In the genomic region with DNA sequence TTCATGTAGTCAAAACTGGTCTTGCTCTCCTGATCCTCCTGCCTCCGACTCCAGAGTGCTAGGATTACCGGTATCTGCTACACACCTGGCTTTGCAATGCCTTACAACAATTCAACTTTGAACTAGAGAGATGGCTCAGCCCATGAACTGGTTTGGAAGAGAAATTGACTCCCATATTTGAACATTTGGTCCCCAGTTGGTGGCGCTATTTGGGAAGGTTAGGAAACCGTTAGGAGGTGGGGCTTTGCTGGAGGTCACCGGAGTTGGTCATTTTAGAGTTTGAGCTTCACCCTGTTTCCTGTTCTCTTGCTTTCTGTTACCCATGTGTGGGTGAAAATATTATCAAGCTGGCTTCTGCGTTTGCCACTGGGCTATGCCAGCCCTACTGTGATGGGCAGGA, we compare ENCODE assay signal across 20 mouse cellular contexts. TPM values are rescaled to one million over a fixed set of nuclear protein-coding genes. Genes with fewer than 3 reads are reported as not detected.
DNase-seq lines count a peak whose midpoint lies in the region; ATAC-seq and TF ChIP-seq lines count a peak whose summit lies in the region.
"Had no signal": no experiment of that assay in that cellular context is flagged by ENCODE, and none has a peak within 500 bp of the region (broad histone marks: within the 10 kb centered on the region; RNA-seq: fewer than 3 reads in every experiment).

No protein-coding gene starts in this region.

- no peak for TF ChIP-seq POLR2A in kidney, adult 2 months (IDR thresholded peaks at IDR 0.05; ENCODE audit: low read depth, low read length)
- no peak for TF ChIP-seq POLR2A in lung, adult 2 months (IDR thresholded peaks at IDR 0.05; ENCODE audit: borderline replicate concordance, extremely low read depth, low read depth, low read length)

- H3K36me3 ChIP-seq in kidney, adult 2 months (ENCODE audit: control insufficient read depth, insufficient read depth, low read length): peaks cover 2% of the 10 kb centered on the region
- H3K36me3 ChIP-seq: liver, embryonic 15.5 days had no signal

- no peak overlapping the region for H3K4me3 ChIP-seq in kidney, adult 2 months (ENCODE audit: insufficient read depth, low read depth, low read length)
- no peak overlapping the region for H3K4me3 ChIP-seq in lung, adult 2 months (replicated peaks; ENCODE audit: extremely low read depth, low read depth, low read length)
- H3K4me3 ChIP-seq: forebrain, embryonic 10.5 days; hindbrain, embryonic 10.5 days; limb, embryonic 10.5 days; liver, embryonic 15.5 days had no signal

- H3K4me1 ChIP-seq in kidney, adult 2 months (ENCODE audit: control insufficient read depth, insufficient read depth, low read length): peaks cover 13% of the 10 kb centered on the region; the same call in 1 of the 2 replicates
- no peaks in the 10 kb centered on the region for H3K4me1 ChIP-seq in lung, adult 2 months (ENCODE audit: control insufficient read depth, insufficient read depth, low read length)
- H3K4me1 ChIP-seq: hindbrain, embryonic 10.5 days; liver, embryonic 15.5 days had no signal

- H3K27me3 ChIP-seq in kidney, adult 2 months (replicated peaks; ENCODE audit: control insufficient read depth, insufficient read depth, low read length): no peaks in the 10 kb centered on the region
- H3K27me3 ChIP-seq: liver, embryonic 15.5 days had no signal

- ATAC-seq in CD4-positive, CD25-positive, alpha-beta regulatory T cell, adult 4 months: no peak
- peak; percentile 31; the same call in 1 of the 2 replicates for ATAC-seq in megakaryocyte, adult 5-6 weeks (ENCODE audit: poor library complexity, severe bottlenecking)
- no peak for ATAC-seq in cerebellum, adult (ENCODE audit: insufficient number of reproducible peaks, low FRiP score, low TSS enrichment)
- ATAC-seq: hindbrain, postnatal 0 days; intestine, postnatal 0 days had no signal

- peak; percentile 15 for DNase-seq in CD4-positive, CD25-positive, alpha-beta regulatory T cell, adult 2 months (ENCODE audit: low read depth, low spot score)
- no peak for DNase-seq in kidney, adult 2 months
- no peak for DNase-seq in kidney, adult 8-10 months
- DNase-seq in lung, adult 2 months: no peak
- no peak for DNase-seq in lung, postnatal 4 days
- DNase-seq: adrenal gland, postnatal 25 days; cerebellum, adult 2 months; cerebellum, postnatal 36 days; kidney, postnatal 14 days; midbrain, embryonic 14.5 days; right cerebral cortex, postnatal 4 days had no signal

- peak; percentile 18; the same call in 1 of the 2 replicates for TF ChIP-seq CTCF in kidney, adult 2 months (conservative IDR thresholded peaks at IDR 0.05; ENCODE audit: insufficient read depth, insufficient read length, low read depth, low read length)
- TF ChIP-seq CTCF in lung, adult 2 months (IDR thresholded peaks at IDR 0.05; ENCODE audit: insufficient read depth, low read length): 0 out of 2 replicates have a peak, but pooled peaks have one; percentile 2

- no peak overlapping the region for H3K27ac ChIP-seq in kidney, adult 2 months (ENCODE audit: insufficient read depth, low read depth, low read length)
- H3K27ac ChIP-seq: forebrain, embryonic 10.5 days; hindbrain, embryonic 10.5 days; hindbrain, postnatal 0 days; limb, embryonic 10.5 days; liver, embryonic 15.5 days had no signal

- WGBS in kidney, adult 2 months: 81% methylated on average over 6 of the region's 6 CpGs
- WGBS in lung, adult 2 months: 75% methylated on average over 6 of the region's 6 CpGs

RNA-seq across cellular contexts. Expression of a gene that starts 22.8 kb away (rescaled TPM):
- 1 to 10 TPM; 9.6 to 9.8 TPM for polyA plus RNA-seq in CD4-positive, CD25-positive, alpha-beta regulatory T cell, adult 4 months (2017; shearing (Covaris generic))
- 88.7 and 108 TPM in 2 replicates for polyA plus RNA-seq in kidney, adult 2 months (2012; rRNA removed)
- 68.5 and 71.7 TPM in 2 replicates for polyA plus RNA-seq in lung, adult 2 months (2012; rRNA removed)
- total RNA-seq in megakaryocyte, adult 5-6 weeks (2015): 324 and 340 TPM in 2 replicates
- total RNA-seq in megakaryocyte, adult 5-6 weeks (2017): 83.8 and 92.4 TPM in 2 replicates
